Mouse (Mus musculus) lung, postnatal 0 days (tissue): ENCODE results near the gene Kmt2c. TPM values are rescaled to one million over a fixed set of nuclear protein-coding genes. Genes with fewer than 3 reads are reported as not detected.

ENCODE experiments used
- ATAC-seq: fragments of 200-750 bp; cut with Nextera tagmentation; 2 replicates; pipeline ENCODE4 v1.8.0; 2017; ENCODE audit warnings: moderate library complexity
- DNase-seq: peaks from one replicate; pipeline ENCODE4 v3.0.0-alpha.2; 2016; ENCODE audit warnings: low spot score
- H3K27ac ChIP-seq: fragments of 300-500 bp; sonication (generic); 2 replicates; pipeline ENCODE4 v1.5.1; 2014; ENCODE audit warnings: antibody characterized with exemption, mild to moderate bottlenecking, low read length, mixed read lengths
- H3K27me3 ChIP-seq: fragments of 300-500 bp; sonication (generic); replicated peaks from 2 replicates; pipeline ENCODE4 v1.6.1; 2014; ENCODE audit warnings: low read length, mixed read lengths; ENCODE audit not compliant: insufficient read depth
- H3K36me3 ChIP-seq: fragments of 300-500 bp; sonication (generic); 2 replicates; pipeline ENCODE4 v1.6.1; 2014; ENCODE audit warnings: low read length, mixed read lengths; ENCODE audit not compliant: insufficient read depth
- H3K4me1 ChIP-seq: fragments of 300-500 bp; sonication (generic); 2 replicates; pipeline ENCODE4 v1.6.1; 2014; ENCODE audit warnings: antibody characterized with exemption, low read depth, low read length, mixed read lengths; ENCODE audit not compliant: insufficient read depth
- H3K4me2 ChIP-seq: fragments of 300-500 bp; sonication (generic); replicated peaks from 2 replicates; pipeline ENCODE4 v1.6.1; 2014; ENCODE audit warnings: low read depth, mild to moderate bottlenecking, low read length, moderate library complexity, mixed read lengths
- H3K4me3 ChIP-seq: fragments of 300-500 bp; sonication (generic); 2 replicates; pipeline ENCODE4 v1.5.1; 2014; ENCODE audit warnings: low read depth, low read length
- H3K9ac ChIP-seq: fragments of 300-500 bp; sonication (generic); replicated peaks from 2 replicates; pipeline ENCODE4 v1.6.1; 2014; ENCODE audit warnings: low read depth, mild to moderate bottlenecking
- H3K9me3 ChIP-seq: fragments of 300-500 bp; sonication (generic); 2 replicates; pipeline ENCODE4 v1.6.1; 2016; ENCODE audit warnings: low read length, mixed read lengths
- CTCF ChIP-seq: IDR thresholded peaks from 2 replicates; pipeline ENCODE4 v1.5.1; 2016; ENCODE audit warnings: antibody characterized with exemption, mild to moderate bottlenecking
- EP300 ChIP-seq: IDR thresholded peaks from 2 replicates; pipeline ENCODE4 v1.6.1; 2016; ENCODE audit warnings: antibody characterized with exemption, mild to moderate bottlenecking, control low read depth
- WGBS: fragments of 180-500 bp; shearing (Covaris S2); extraction: QIAGEN DNeasy Blood & Tissue Kit; methylation state at CpG from one replicate; pipeline ENCODE4 v1.1.7; 2014; 5-methylcytosine and 5-hydroxymethylcytosine counted together
- polyA plus RNA-seq: library from polyadenylated mRNA; unstranded; fragments of >200 nt; fragmentation: Nextera tagmentation; extraction: Ambion mirVana; gene quantifications from 2 replicates; pipeline ENCODE4 v1.2.1, GENCODE M21; 2015

The Kmt2c gene
- polyA plus RNA-seq, 1 experiment from 2014 or later: 9.5 TPM

GRCm38 (mm10) chr5:25529529-25530421, 31.2 kb upstream of the Kmt2c start:
- ATAC-seq (peak; percentile 98), DNase-seq (peak; percentile 100)
- peak overlapping the region; percentile 89 for H3K4me3 ChIP-seq
- H3K27ac ChIP-seq: peak overlapping the region; percentile 99
- H3K9ac ChIP-seq: peak overlapping the region; percentile 75
- H3K9me3 ChIP-seq: no peaks in the 10 kb centered on the region
- H3K4me2 ChIP-seq: peak overlapping the region; percentile 65
- 0 out of 2 replicates have a peak, but pooled peaks cover 3% of the 10 kb centered on the region for H3K4me1 ChIP-seq
- TF ChIP-seq EP300: no peak
- peak; percentile 51 for TF ChIP-seq CTCF
- no peaks in the 10 kb centered on the region for H3K36me3 ChIP-seq
- H3K27me3 ChIP-seq: no peaks in the 10 kb centered on the region
- under 1% methylated on average over 74 of the region's 87 CpGs for WGBS

- 8% methylated on average over 22 of the region's 22 CpGs for WGBS
- Histone ChIP-seq H3K36me3 (no peaks in the 10 kb centered on the region), H3K9me3 (no peaks in the 10 kb centered on the region), H3K27me3 (no peaks in the 10 kb centered on the region), H3K4me3 (peak overlapping the region; percentile 89), H3K9ac (peak overlapping the region; percentile 48), H3K4me1 (0 out of 2 replicates have a peak, but pooled peaks cover 3% of the 10 kb centered on the region), H3K4me2 (peak overlapping the region; percentile 65), H3K27ac (peak overlapping the region; percentile 88)
- ATAC-seq: no peak; the same call in 1 of the 2 replicates
- TF ChIP-seq CTCF (no peak), EP300 (no peak)
- no peak for DNase-seq
These were observed 30.4 kb upstream of the Kmt2c start for GRCm38 (mm10) chr5:25528851-25529528.

GRCm38 (mm10) chr5:25527971-25528370, 29.4 kb upstream of the Kmt2c start:
- Histone ChIP-seq H3K9ac (no peak overlapping the region), H3K36me3 (no peaks in the 10 kb centered on the region), H3K4me2 (no peak overlapping the region), H3K27me3 (no peaks in the 10 kb centered on the region), H3K4me3 (no peak overlapping the region), H3K4me1 (0 out of 2 replicates have a peak, but pooled peaks cover 3% of the 10 kb centered on the region), H3K9me3 (no peaks in the 10 kb centered on the region), H3K27ac (no peak overlapping the region)
- no peak for DNase-seq
- 84% methylated on average over 1 of the region's 1 CpGs for WGBS
- TF ChIP-seq EP300 (no peak), CTCF (no peak)
- ATAC-seq: no peak

- no peak for ATAC-seq
These were observed 28.3 kb upstream of the Kmt2c start for GRCm38 (mm10) chr5:25526926-25527325.

GRCm38 (mm10) chr5:25526116-25526515, 27.5 kb upstream of the Kmt2c start:
- Histone ChIP-seq H3K4me2 (no peak overlapping the region), H3K27me3 (no peaks in the 10 kb centered on the region), H3K9ac (no peak overlapping the region), H3K4me3 (no peak overlapping the region), H3K27ac (no peak overlapping the region), H3K4me1 (0 out of 2 replicates have a peak, but pooled peaks cover 3% of the 10 kb centered on the region), H3K36me3 (no peaks in the 10 kb centered on the region), H3K9me3 (no peaks in the 10 kb centered on the region)
- WGBS: 43% methylated on average over 5 of the region's 5 CpGs
- DNase-seq (peak; percentile 51), ATAC-seq (no peak)
- no peak for TF ChIP-seq EP300
- no peak for TF ChIP-seq CTCF

More at GRCm38 (mm10) chr5:25526926-25527325, 28.3 kb upstream of the Kmt2c start:
- Histone ChIP-seq H3K36me3 (no peaks in the 10 kb centered on the region), H3K27ac (no peak overlapping the region; the same call in 1 of the 2 replicates), H3K9ac (no peak overlapping the region), H3K4me2 (no peak overlapping the region), H3K27me3 (no peaks in the 10 kb centered on the region), H3K4me1 (0 out of 2 replicates have a peak, but pooled peaks cover 3% of the 10 kb centered on the region), H3K9me3 (no peaks in the 10 kb centered on the region), H3K4me3 (no peak overlapping the region)
- WGBS: 35% methylated on average over 4 of the region's 4 CpGs
- no peak for DNase-seq
- TF ChIP-seq CTCF (no peak), EP300 (no peak)

GRCm38 (mm10) chr5:25521461-25521860, 22.9 kb upstream of the Kmt2c start:
- H3K4me1 ChIP-seq: no peaks in the 10 kb centered on the region
- no peak for DNase-seq
- H3K4me2 ChIP-seq: no peak overlapping the region
- 64% methylated on average over 5 of the region's 5 CpGs for WGBS
- H3K9ac ChIP-seq: no peak overlapping the region
- no peaks in the 10 kb centered on the region for H3K36me3 ChIP-seq
- H3K27ac ChIP-seq: no peak overlapping the region
- TF ChIP-seq EP300 (no peak), CTCF (no peak)
- ATAC-seq: no peak
- H3K4me3 ChIP-seq: no peak overlapping the region
- H3K9me3 ChIP-seq: no peaks in the 10 kb centered on the region
- no peaks in the 10 kb centered on the region for H3K27me3 ChIP-seq
